Mouse (Mus musculus): ENCODE data around the gene Ahcyl1. TPM values are rescaled to one million over a fixed set of nuclear protein-coding genes. Genes with fewer than 3 reads are reported as not detected.
A peak's percentile ranks its signal among the peaks of the same experiment; 100 is the strongest.

The Ahcyl1 gene
- polyA plus RNA-seq, 1 experiment from 2014 or later: 92.3 TPM

- no peaks in the 10 kb centered on the region; the same call in 1 of the 2 replicates for H3K27me3 ChIP-seq (ENCODE audit: poor library complexity, severe bottlenecking)
- H3K4me1 ChIP-seq: peaks cover 39% of the 10 kb centered on the region
- H3K36me3 ChIP-seq (replicated peaks): peaks cover 6% of the 10 kb centered on the region; the same call in 1 of the 2 replicates
- H3K4me3 ChIP-seq: peak overlapping the region; percentile 78
- 55% methylated on average over 3 of the region's 3 CpGs for WGBS
- DNase-seq (ENCODE audit: extremely low spot score, low spot score): no peak
- H3K9me3 ChIP-seq: no peaks in the 10 kb centered on the region
- peak overlapping the region; percentile 95 for H3K27ac ChIP-seq
Observed at GRCm38 (mm10) chr3:107696910-107697309, 550 bp upstream of the Ahcyl1 start.

DNA sequence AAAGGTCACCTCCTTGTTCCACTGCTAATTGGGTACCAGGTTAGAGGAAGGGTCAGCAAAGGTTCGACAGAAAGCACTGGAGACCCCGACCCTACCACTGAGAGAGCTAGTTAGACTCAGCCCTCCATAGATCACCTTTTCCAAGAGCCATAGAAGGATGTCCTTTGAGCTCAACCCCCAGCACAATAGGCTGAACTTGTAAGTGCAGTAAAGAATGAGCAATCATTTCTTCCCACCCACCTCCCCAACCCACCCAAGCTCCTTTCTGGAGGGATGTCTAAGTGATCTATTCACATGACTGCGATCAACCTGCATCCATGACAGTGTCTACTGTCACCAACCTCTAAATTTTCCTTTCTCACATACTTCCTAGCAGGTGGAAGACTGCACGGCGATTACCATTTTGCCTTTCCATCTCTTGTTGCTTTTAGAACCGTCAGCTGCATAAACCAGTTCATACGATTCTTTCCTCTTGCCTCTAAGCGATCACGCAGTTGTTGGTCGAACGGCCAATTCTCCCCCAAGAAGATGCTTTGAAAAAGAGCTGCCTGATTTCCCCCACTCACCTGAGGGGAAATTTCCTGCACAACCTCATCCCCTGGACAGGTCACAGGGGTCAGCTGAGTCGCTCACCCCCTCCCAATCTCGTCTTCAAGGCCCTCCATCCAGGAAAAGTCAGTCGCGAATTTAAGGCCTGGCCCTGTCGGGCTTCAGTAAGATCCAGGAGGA lies 977 bp downstream of the Ahcyl1 start:
- Histone ChIP-seq H3K27ac (peak overlapping the region; percentile 95), H3K4me1 (peaks cover 54% of the 10 kb centered on the region), H3K9me3 (no peaks in the 10 kb centered on the region), H3K4me3 (peak overlapping the region; percentile 78), H3K36me3 (replicated peaks) (peaks cover 10% of the 10 kb centered on the region), H3K27me3 (ENCODE audit: poor library complexity, severe bottlenecking) (no peaks in the 10 kb centered on the region; the same call in 1 of the 2 replicates)
- DNase-seq (ENCODE audit: extremely low spot score, low spot score): peak; percentile 15
- WGBS: 10% methylated on average over 16 of the region's 16 CpGs

DNA sequence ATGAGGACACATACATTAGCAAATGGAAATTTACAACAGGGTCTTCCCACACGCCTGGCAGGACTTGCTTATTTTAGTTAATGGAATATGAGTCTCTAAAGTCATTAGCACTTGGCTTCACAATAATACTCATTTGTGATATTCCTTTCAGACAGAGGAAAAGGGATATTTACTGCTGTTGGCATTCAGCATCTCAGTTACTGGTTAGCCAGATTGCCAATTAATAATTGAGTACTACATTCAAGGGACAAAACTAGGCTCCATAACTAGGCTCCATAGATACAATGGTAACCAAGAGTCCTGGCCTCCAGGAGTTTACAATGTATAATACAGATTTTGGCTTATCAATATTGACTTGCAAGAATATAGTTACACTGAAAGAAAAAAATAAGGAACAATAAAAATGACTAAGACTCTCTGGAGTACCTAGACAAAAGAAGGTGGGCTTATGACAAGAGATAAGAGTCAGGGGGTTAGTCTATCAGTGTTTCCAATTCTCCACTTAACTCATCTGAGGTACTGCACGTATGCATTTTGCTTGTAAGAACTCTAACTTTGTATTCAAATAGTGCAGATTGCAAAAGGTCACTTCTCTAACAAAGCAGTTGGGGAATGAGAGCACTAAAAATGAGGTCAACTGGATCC lies 2.0 kb downstream of the Ahcyl1 start:
- Histone ChIP-seq H3K4me3 (peak overlapping the region; percentile 78), H3K4me1 (peaks cover 64% of the 10 kb centered on the region), H3K27me3 (ENCODE audit: poor library complexity, severe bottlenecking) (no peaks in the 10 kb centered on the region; the same call in 1 of the 2 replicates), H3K27ac (0 out of 2 replicates have a peak overlapping the region, but pooled peaks have one; percentile 95), H3K36me3 (replicated peaks) (peaks cover 10% of the 10 kb centered on the region), H3K9me3 (no peaks in the 10 kb centered on the region)
- WGBS: 79% methylated on average over 2 of the region's 2 CpGs
- no peak for DNase-seq (ENCODE audit: extremely low spot score, low spot score)

DNA sequence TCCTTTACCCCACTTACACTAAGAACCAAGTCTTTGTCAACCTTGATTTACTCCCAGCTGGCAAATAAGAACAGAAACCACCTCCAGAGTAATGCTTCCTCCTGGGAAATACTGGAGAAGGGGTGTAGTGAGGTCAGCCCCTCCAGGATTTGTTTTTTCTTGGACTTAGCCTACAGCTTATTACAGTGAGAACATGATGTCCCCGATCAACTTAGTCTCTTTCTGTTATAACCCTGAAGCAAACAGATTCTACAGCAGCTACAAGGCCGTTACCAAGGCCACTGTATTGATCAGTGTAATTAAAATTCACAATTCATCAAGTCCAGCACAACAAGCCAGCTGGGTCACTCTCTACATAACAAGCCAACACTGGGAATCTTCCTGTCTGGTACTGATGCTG lies 6.0 kb downstream of the Ahcyl1 start:
- no peak overlapping the region for H3K27ac ChIP-seq
- no peaks in the 10 kb centered on the region for H3K9me3 ChIP-seq
- WGBS: 89% methylated on average over 2 of the region's 2 CpGs
- no peak overlapping the region for H3K4me3 ChIP-seq
- H3K27me3 ChIP-seq (ENCODE audit: poor library complexity, severe bottlenecking): no peaks in the 10 kb centered on the region
- no peak for DNase-seq (ENCODE audit: extremely low spot score, low spot score)
- peaks cover 57% of the 10 kb centered on the region for H3K4me1 ChIP-seq
- H3K36me3 ChIP-seq (replicated peaks): peaks cover 12% of the 10 kb centered on the region

DNA sequence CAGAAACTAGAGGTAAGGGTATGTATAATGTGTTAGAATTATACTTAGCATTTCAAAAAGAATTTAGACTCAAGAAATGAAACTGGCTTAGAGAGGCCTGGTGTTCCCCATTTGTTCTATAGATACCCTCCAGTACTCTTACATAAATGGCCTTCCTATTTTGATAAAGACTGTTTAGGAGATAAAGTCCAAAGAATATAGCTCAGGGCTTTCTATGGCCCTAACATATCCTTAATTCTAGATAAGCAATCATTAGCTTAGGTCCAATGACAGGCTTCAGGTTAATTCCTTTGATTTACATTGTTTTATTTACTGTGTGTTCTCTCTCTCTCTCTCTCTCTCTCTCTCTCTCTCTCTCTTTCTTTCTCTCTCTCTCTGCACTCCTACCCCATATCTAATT lies 7.1 kb downstream of the Ahcyl1 start:
- Histone ChIP-seq H3K36me3 (replicated peaks) (peaks cover 15% of the 10 kb centered on the region), H3K27ac (no peak overlapping the region), H3K9me3 (no peaks in the 10 kb centered on the region), H3K4me3 (no peak overlapping the region), H3K4me1 (peaks cover 46% of the 10 kb centered on the region), H3K27me3 (ENCODE audit: poor library complexity, severe bottlenecking) (no peaks in the 10 kb centered on the region)
- no peak for DNase-seq (ENCODE audit: extremely low spot score, low spot score)

GRCm38 (mm10) chr3:107688236-107688635 lies 8.1 kb downstream of the Ahcyl1 start:
- 90% methylated on average over 1 of the region's 1 CpGs for WGBS
- Histone ChIP-seq H3K9me3 (no peaks in the 10 kb centered on the region), H3K36me3 (replicated peaks) (peaks cover 10% of the 10 kb centered on the region), H3K27me3 (ENCODE audit: poor library complexity, severe bottlenecking) (no peaks in the 10 kb centered on the region), H3K27ac (no peak overlapping the region), H3K4me3 (no peak overlapping the region), H3K4me1 (peaks cover 35% of the 10 kb centered on the region)
- DNase-seq (ENCODE audit: extremely low spot score, low spot score): no peak

DNA sequence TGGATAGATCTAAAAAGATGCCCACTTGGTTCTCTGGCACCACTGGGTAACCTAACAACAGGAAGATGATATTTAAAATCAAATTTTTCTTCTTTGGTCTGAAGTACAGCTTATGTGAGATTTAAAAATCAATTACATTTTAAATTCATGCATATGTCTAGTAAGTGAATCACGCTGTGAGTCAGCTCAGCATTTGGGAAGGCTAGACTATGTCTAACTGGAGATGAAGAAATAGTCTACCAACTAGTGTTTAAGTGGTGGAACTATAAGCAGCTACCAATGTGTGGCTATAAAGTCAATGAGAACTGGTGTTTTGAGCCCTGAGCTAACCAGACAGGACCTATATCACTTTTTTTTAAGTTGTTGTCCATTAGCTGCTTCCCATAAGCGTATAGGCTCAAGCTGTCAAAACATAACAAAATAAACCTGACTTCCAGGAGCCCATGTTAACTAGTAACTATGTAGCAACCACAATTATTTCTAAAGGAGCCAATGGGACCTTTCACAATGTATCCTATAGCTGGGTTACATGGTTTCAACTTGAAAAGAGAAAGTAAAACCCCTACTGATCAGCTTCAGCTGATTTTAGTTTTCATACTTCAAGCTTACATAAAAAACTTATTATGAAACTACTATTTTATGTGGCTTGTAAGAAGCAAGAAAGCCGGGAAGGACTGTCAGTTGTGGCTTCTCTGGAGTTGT lies 9.9 kb downstream of the Ahcyl1 start:
- Histone ChIP-seq H3K27ac (no peak overlapping the region), H3K36me3 (replicated peaks) (peaks cover 9% of the 10 kb centered on the region), H3K9me3 (no peaks in the 10 kb centered on the region), H3K27me3 (ENCODE audit: poor library complexity, severe bottlenecking) (no peaks in the 10 kb centered on the region), H3K4me3 (no peak overlapping the region), H3K4me1 (peaks cover 21% of the 10 kb centered on the region)
- DNase-seq (ENCODE audit: extremely low spot score, low spot score): no peak
- WGBS: 93% methylated on average over 3 of the region's 3 CpGs

- Histone ChIP-seq H3K27ac (no peak overlapping the region), H3K27me3 (ENCODE audit: poor library complexity, severe bottlenecking) (no peaks in the 10 kb centered on the region), H3K36me3 (replicated peaks) (peaks cover 5% of the 10 kb centered on the region; the same call in 1 of the 2 replicates), H3K4me3 (no peak overlapping the region), H3K9me3 (no peaks in the 10 kb centered on the region), H3K4me1 (peaks cover 18% of the 10 kb centered on the region)
- WGBS: 92% methylated on average over 2 of the region's 2 CpGs
- no peak for DNase-seq (ENCODE audit: extremely low spot score, low spot score)
Observed at GRCm38 (mm10) chr3:107685652-107686051, 10.7 kb downstream of the Ahcyl1 start.

GRCm38 (mm10) chr3:107683587-107683986 lies 12.8 kb downstream of the Ahcyl1 start:
- Histone ChIP-seq H3K27me3 (ENCODE audit: poor library complexity, severe bottlenecking) (no peaks in the 10 kb centered on the region), H3K4me3 (no peak overlapping the region), H3K9me3 (no peaks in the 10 kb centered on the region), H3K4me1 (peaks cover 5% of the 10 kb centered on the region; the same call in 1 of the 2 replicates), H3K36me3 (replicated peaks) (peaks cover 5% of the 10 kb centered on the region; the same call in 1 of the 2 replicates), H3K27ac (no peak overlapping the region)
- WGBS: 91% methylated on average over 1 of the region's 1 CpGs
- no peak for DNase-seq (ENCODE audit: extremely low spot score, low spot score)

DNA sequence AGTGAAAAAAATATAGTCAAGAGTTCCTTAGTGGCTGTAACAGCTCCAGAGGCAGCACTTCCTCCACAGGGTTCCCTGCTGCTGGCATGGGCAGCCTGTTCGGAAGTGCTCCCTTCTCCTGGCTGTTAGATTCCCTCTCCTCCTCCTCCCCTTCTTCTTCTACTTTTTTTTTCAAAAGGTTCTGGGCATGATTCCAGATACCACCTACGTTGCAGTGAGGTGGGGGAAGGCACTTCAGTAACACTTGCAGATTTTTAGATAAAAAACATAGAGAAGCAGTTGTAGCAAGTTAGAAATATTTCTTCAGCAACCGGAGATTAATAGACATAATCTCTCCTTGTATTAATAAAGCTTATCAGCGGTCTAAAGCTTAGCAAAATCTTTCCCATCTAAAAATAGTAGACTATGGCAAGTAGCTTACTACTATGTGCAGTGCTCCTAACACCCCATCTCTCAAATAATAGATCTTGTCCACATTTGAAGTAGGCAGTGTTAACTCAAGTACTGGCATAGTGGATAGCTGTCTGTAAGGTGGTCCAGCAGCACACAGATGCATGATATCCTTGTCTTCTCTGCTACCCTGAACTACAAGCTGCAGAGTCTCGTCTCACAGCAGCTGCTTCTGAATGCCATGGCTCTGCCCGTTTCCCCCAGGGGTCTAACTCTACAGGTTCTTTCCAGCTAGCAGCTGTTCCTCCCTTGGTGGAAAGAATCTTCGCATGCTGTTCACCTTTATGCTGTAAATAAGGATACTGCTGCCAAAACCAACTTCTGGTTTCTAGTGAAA lies 15.4 kb downstream of the Ahcyl1 start:
- DNase-seq (ENCODE audit: extremely low spot score, low spot score): no peak
- 69% methylated on average over 7 of the region's 7 CpGs for WGBS

GRCm38 (mm10) chr3:107671509-107671908 lies 24.9 kb downstream of the Ahcyl1 start:
- H3K9me3 ChIP-seq: no peaks in the 10 kb centered on the region
- no peak overlapping the region for H3K4me3 ChIP-seq
- no peaks in the 10 kb centered on the region for H3K27me3 ChIP-seq (ENCODE audit: poor library complexity, severe bottlenecking)
- H3K27ac ChIP-seq: no peak overlapping the region
- H3K4me1 ChIP-seq: no peaks in the 10 kb centered on the region
- WGBS: 92% methylated on average over 2 of the region's 2 CpGs
- DNase-seq (ENCODE audit: extremely low spot score, low spot score): no peak
- H3K36me3 ChIP-seq (replicated peaks): peaks cover 99% of the 10 kb centered on the region

More for the DNA sequence above, 15.4 kb downstream of the Ahcyl1 start:
- Histone ChIP-seq H3K36me3 (replicated peaks) (peaks cover 25% of the 10 kb centered on the region), H3K27ac (no peak overlapping the region), H3K4me3 (no peak overlapping the region), H3K4me1 (peaks cover 5% of the 10 kb centered on the region; the same call in 1 of the 2 replicates), H3K27me3 (ENCODE audit: poor library complexity, severe bottlenecking) (no peaks in the 10 kb centered on the region), H3K9me3 (no peaks in the 10 kb centered on the region)

DNA sequence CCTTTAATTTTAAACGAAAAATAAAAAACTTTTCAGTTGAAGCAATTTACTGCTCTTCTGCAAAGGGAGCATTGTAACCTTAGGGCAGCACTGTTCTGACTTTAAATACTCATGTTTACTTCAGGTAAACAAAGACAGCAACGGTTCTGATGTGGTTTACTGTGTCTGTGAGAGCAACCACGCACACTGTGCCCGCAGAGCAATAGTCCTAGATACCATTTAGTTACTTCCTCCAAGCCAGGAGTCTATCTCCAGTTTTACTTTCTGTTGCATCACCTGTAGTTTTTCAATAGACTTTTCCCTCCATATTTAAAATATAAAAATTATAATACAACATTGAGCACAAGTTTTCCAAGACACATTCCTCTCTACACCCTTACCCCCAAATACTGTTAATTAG lies 25.9 kb downstream of the Ahcyl1 start:
- Histone ChIP-seq H3K4me1 (no peaks in the 10 kb centered on the region), H3K27ac (no peak overlapping the region), H3K9me3 (no peaks in the 10 kb centered on the region), H3K4me3 (no peak overlapping the region), H3K36me3 (replicated peaks) (peaks cover 99% of the 10 kb centered on the region), H3K27me3 (ENCODE audit: poor library complexity, severe bottlenecking) (no peaks in the 10 kb centered on the region)
- 92% methylated on average over 4 of the region's 4 CpGs for WGBS
- DNase-seq (ENCODE audit: extremely low spot score, low spot score): no peak
